In genomic region chr5:33142790-33143455, GRCm38 (mm10) we compare ENCODE assay signal across 8 mouse cellular contexts. TPM values are rescaled to one million over a fixed set of nuclear protein-coding genes. Genes with fewer than 3 reads are reported as not detected.
DNase-seq lines count a peak whose midpoint lies in the region; ATAC-seq and TF ChIP-seq lines count a peak whose summit lies in the region.

No protein-coding gene starts in this region.

- no peak overlapping the region for H3K4me3 ChIP-seq in limb, embryonic 11.5 days (ENCODE audit: low read depth, low read length)
- no peak overlapping the region for H3K4me3 ChIP-seq in limb, embryonic 10.5 days
- H3K4me3 ChIP-seq in MEL (ENCODE audit: control insufficient read depth in 1 of 2, insufficient read depth in 1 of 2, low read depth in 2 of 2, low read length in 2 of 2): no peak overlapping the region
- H3K4me3 ChIP-seq in hindbrain, postnatal 0 days (ENCODE audit: low read length): no peak overlapping the region
- H3K4me3 ChIP-seq in neural tube, embryonic 15.5 days (replicated peaks): no peak overlapping the region

- H3K9me3 ChIP-seq in limb, embryonic 11.5 days (ENCODE audit: control insufficient read depth, low read length): no peaks in the 10 kb centered on the region
- H3K9me3 ChIP-seq in limb, embryonic 10.5 days (replicated peaks): no peaks in the 10 kb centered on the region
- H3K9me3 ChIP-seq in MEL (replicated peaks; ENCODE audit: insufficient read depth, low read length): no peaks in the 10 kb centered on the region
- H3K9me3 ChIP-seq in hindbrain, postnatal 0 days (ENCODE audit: low read length): no peaks in the 10 kb centered on the region
- no peaks in the 10 kb centered on the region for H3K9me3 ChIP-seq in neural tube, embryonic 15.5 days (replicated peaks)

- no peak for TF ChIP-seq POLR2A in MEL (IDR thresholded peaks at IDR 0.05; ENCODE audit: control insufficient read depth in 1 of 2, insufficient read depth in 1 of 2, low read depth in 1 of 2, low read length in 2 of 2, poor library complexity in 1 of 2)

- H3K4me2 ChIP-seq in limb, embryonic 11.5 days (ENCODE audit: low read depth, severe bottlenecking): no peak overlapping the region
- no peak overlapping the region for H3K4me2 ChIP-seq in hindbrain, postnatal 0 days (ENCODE audit: low read depth, low read length)
- no peak overlapping the region for H3K4me2 ChIP-seq in neural tube, embryonic 15.5 days

- H3K27ac ChIP-seq in limb, embryonic 11.5 days (replicated peaks; ENCODE audit: low read depth, low read length): no peak overlapping the region
- H3K27ac ChIP-seq in limb, embryonic 10.5 days: no peak overlapping the region
- H3K27ac ChIP-seq in MEL (ENCODE audit: control insufficient read depth, low read depth, low read length): no peak overlapping the region
- H3K27ac ChIP-seq in hindbrain, postnatal 0 days: no peak overlapping the region
- no peak overlapping the region for H3K27ac ChIP-seq in neural tube, embryonic 15.5 days (replicated peaks)

- TF ChIP-seq CTCF in MEL (IDR thresholded peaks at IDR 0.05 in 2 of 3, conservative IDR thresholded peaks at IDR 0.05 in 1 of 3; ENCODE audit: control insufficient read depth in 1 of 3, insufficient read depth in 1 of 3, low read depth in 2 of 3, low read length in 3 of 3, poor library complexity in 1 of 3, severe bottlenecking in 1 of 3): peak; percentile 24 to 88 (median 61); a peak in 5 of 6 replicates
- peak; percentile 73 for TF ChIP-seq CTCF in hindbrain, postnatal 0 days (IDR thresholded peaks at IDR 0.05; ENCODE audit: low read depth)

- H3K9ac ChIP-seq in limb, embryonic 11.5 days (ENCODE audit: low read length): no peak overlapping the region
- H3K9ac ChIP-seq in MEL (ENCODE audit: control insufficient read depth, low read depth, low read length, poor library complexity, severe bottlenecking): no peak overlapping the region
- no peak overlapping the region for H3K9ac ChIP-seq in hindbrain, postnatal 0 days (replicated peaks; ENCODE audit: low read length)
- H3K9ac ChIP-seq in neural tube, embryonic 15.5 days (replicated peaks): no peak overlapping the region

- H3K79me2 ChIP-seq in MEL (ENCODE audit: control insufficient read depth, insufficient read depth, low read length, poor library complexity): no peaks in the 10 kb centered on the region

- peak; percentile 87 for TF ChIP-seq RAD21 in MEL (IDR thresholded peaks at IDR 0.05; ENCODE audit: low read depth, low read length)

- no peaks in the 10 kb centered on the region for H3K27me3 ChIP-seq in limb, embryonic 11.5 days (ENCODE audit: control insufficient read depth, insufficient read depth, low read length)
- H3K27me3 ChIP-seq in limb, embryonic 10.5 days (ENCODE audit: low read depth, poor library complexity, severe bottlenecking): no peaks in the 10 kb centered on the region
- H3K27me3 ChIP-seq in MEL (ENCODE audit: control insufficient read depth in 1 of 2, insufficient read depth in 2 of 2, low read length in 2 of 2): peaks cover 26% of the 10 kb centered on the region in 2 experiments
- no peaks in the 10 kb centered on the region for H3K27me3 ChIP-seq in hindbrain, postnatal 0 days (ENCODE audit: insufficient read depth, low read length)
- no peaks in the 10 kb centered on the region for H3K27me3 ChIP-seq in neural tube, embryonic 15.5 days (replicated peaks)

- ATAC-seq in limb, embryonic 11.5 days (ENCODE audit: insufficient number of reproducible peaks, low FRiP score, low TSS enrichment, low read depth): no peak
- ATAC-seq in hindbrain, postnatal 0 days: peak; percentile 49
- ATAC-seq in neural tube, embryonic 15.5 days (ENCODE audit: low FRiP score): no peak

- 62% methylated on average over 7 of the region's 7 CpGs for WGBS in limb, embryonic 11.5 days
- WGBS in limb, embryonic 10.5 days: 64% methylated on average over 7 of the region's 7 CpGs
- 51% methylated on average over 7 of the region's 7 CpGs for WGBS in hindbrain, postnatal 0 days
- WGBS in neural tube, embryonic 15.5 days: 55% methylated on average over 7 of the region's 7 CpGs

- no peak for TF ChIP-seq EP300 in MEL (IDR thresholded peaks at IDR 0.05; ENCODE audit: low read depth in 1 of 2, low read length in 2 of 2)

- H3K36me3 ChIP-seq in limb, embryonic 11.5 days (ENCODE audit: control insufficient read depth, insufficient read depth, low read length): no peaks in the 10 kb centered on the region
- H3K36me3 ChIP-seq in limb, embryonic 10.5 days: no peaks in the 10 kb centered on the region
- H3K36me3 ChIP-seq in MEL (ENCODE audit: control insufficient read depth in 1 of 2, insufficient read depth in 2 of 2, low read length in 2 of 2): no peaks in the 10 kb centered on the region
- H3K36me3 ChIP-seq in hindbrain, postnatal 0 days (ENCODE audit: insufficient read depth, low read length): no peaks in the 10 kb centered on the region
- H3K36me3 ChIP-seq in neural tube, embryonic 15.5 days: no peaks in the 10 kb centered on the region

- H3K4me1 ChIP-seq in limb, embryonic 11.5 days (ENCODE audit: control insufficient read depth, insufficient read depth, low read length): no peaks in the 10 kb centered on the region
- H3K4me1 ChIP-seq in limb, embryonic 10.5 days: peaks cover 3% of the 10 kb centered on the region; the same call in 1 of the 2 replicates
- H3K4me1 ChIP-seq in MEL (ENCODE audit: control insufficient read depth in 1 of 2, insufficient read depth in 2 of 2, low read length in 2 of 2): no peaks in the 10 kb centered on the region; a peak in 1 of 4 replicates
- H3K4me1 ChIP-seq in hindbrain, postnatal 0 days (ENCODE audit: insufficient read depth, low read length): no peaks in the 10 kb centered on the region
- H3K4me1 ChIP-seq in neural tube, embryonic 15.5 days: no peaks in the 10 kb centered on the region

- DNase-seq in limb, embryonic 11.5 days (ENCODE audit: low spot score): peak; percentile 41
- DNase-seq in limb, embryonic 10.5 days (ENCODE audit: low spot score): no peak
- DNase-seq in MEL (ENCODE audit: low read depth, low spot score): peak; percentile 72
- DNase-seq in cerebellum, adult 8-10 months: peak; percentile 24
- peak; percentile 84 for DNase-seq in hindbrain, postnatal 0 days (ENCODE audit: low spot score)
- DNase-seq in layer of hippocampus, postnatal 36 days: peak; percentile 7 to 23
- peak; percentile 32 for DNase-seq in retina, postnatal 7 days (ENCODE audit: low read depth, low spot score)

TF ChIP-seq in MEL, 35 proteins besides CTCF, POLR2A, EP300 and RAD21:
- TF ChIP-seq ZNF384 (IDR thresholded peaks at IDR 0.05; ENCODE audit: low read depth, low read length) (0 out of 2 replicates have a peak, but pooled peaks have one; percentile 7), MXI1 (IDR thresholded peaks at IDR 0.05; ENCODE audit: low read depth, low read length) (no peak), ZC3H11A (IDR thresholded peaks at IDR 0.05; ENCODE audit: low read depth, low read length) (peak; percentile 65), UBTF (IDR thresholded peaks at IDR 0.05; ENCODE audit: borderline replicate concordance, insufficient read depth, low read depth, low read length) (no peak), NELFE (IDR thresholded peaks at IDR 0.05; ENCODE audit: low read depth, low read length) (no peak), SMC3 (IDR thresholded peaks at IDR 0.05; ENCODE audit: low read depth, low read length) (peak; percentile 82)

RNA-seq across cellular contexts. Expression of gene Slc5a1, which starts 38.9 kb away (rescaled TPM):
- 0.04 TPM in 1 of 2 replicates, not detected in the other for polyA plus RNA-seq in limb, embryonic 11.5 days (2014; fragmentation: Nextera tagmentation; extraction: Ambion mirVana)
- polyA plus RNA-seq in limb, embryonic 10.5 days (2016; fragmentation: Nextera tagmentation; extraction: Ambion mirVana): not detected in 2 replicates
- total RNA-seq in MEL (2012; rRNA removed): not detected in 2 replicates
- polyA plus RNA-seq in MEL (2012; ENCODE audit: insufficient read depth in 1 of 2, insufficient read length in 2 of 2, low read depth in 1 of 2, low replicate concordance in 2 of 2, missing spikeins in 1 of 2): not detected
- 0.93 and 1.2 TPM in 2 replicates for total RNA-seq in hindbrain, postnatal 0 days (2014; rRNA removed)
- 0.61 and 0.78 TPM in 2 replicates for polyA plus RNA-seq in hindbrain, postnatal 0 days (2015; fragmentation: Nextera tagmentation; extraction: Ambion mirVana)
- under 1 TPM in 1 of 2 experiments, not detected in 1; 0.12 TPM for total RNA-seq in layer of hippocampus, postnatal 36 days (2021)
- 0.05 and 1.4 TPM in 2 replicates for polyA plus RNA-seq in neural tube, embryonic 15.5 days (2015; fragmentation: Nextera tagmentation; extraction: Ambion mirVana)
